8 mouse cellular contexts compared by ENCODE assay signal in genomic region chrX:70385276-70385961, GRCm38 (mm10). TPM values are rescaled to one million over a fixed set of nuclear protein-coding genes. Genes with fewer than 3 reads are reported as not detected.
DNase-seq lines count a peak whose midpoint lies in the region; ATAC-seq and TF ChIP-seq lines count a peak whose summit lies in the region.

Gene 1110012L19Rik, plus strand, starts transcription at chrX:70385877.

- 0 out of 2 replicates have a peak, but pooled peaks cover 6% of the 10 kb centered on the region for H3K4me1 ChIP-seq in E14TG2a.4 (replicated peaks; ENCODE audit: low read depth, low read length)
- H3K4me1 ChIP-seq in forebrain, embryonic 12.5 days = peaks cover 4% of the 10 kb centered on the region; the same call in 1 of the 2 replicates
- peaks cover 5% of the 10 kb centered on the region; the same call in 1 of the 2 replicates for H3K4me1 ChIP-seq in heart, postnatal 0 days (ENCODE audit: control insufficient read depth, insufficient read depth)
- no peaks in the 10 kb centered on the region; the same call in 1 of the 2 replicates for H3K4me1 ChIP-seq in liver, embryonic 16.5 days (ENCODE audit: control insufficient read depth, low read depth, low read length)
- no peaks in the 10 kb centered on the region for H3K4me1 ChIP-seq in neural tube, embryonic 14.5 days (ENCODE audit: control insufficient read depth, insufficient read depth, low read length)

- peak; percentile 94 for ATAC-seq in forebrain, embryonic 12.5 days (ENCODE audit: low FRiP score)
- peak; percentile 93 for ATAC-seq in heart, postnatal 0 days (ENCODE audit: insufficient read depth, low read depth)
- peak; percentile 91 for ATAC-seq in liver, embryonic 16.5 days (ENCODE audit: low read depth)
- ATAC-seq in neural tube, embryonic 14.5 days (ENCODE audit: low read depth) = peak; percentile 97

- peak within 1 kb of the TSS; percentile 55 for H3K4me2 ChIP-seq in forebrain, embryonic 12.5 days
- peak within 1 kb of the TSS; percentile 64 for H3K4me2 ChIP-seq in heart, postnatal 0 days (ENCODE audit: low read depth, low read length)
- H3K4me2 ChIP-seq in liver, embryonic 16.5 days (ENCODE audit: low read depth, low read length) = peak within 1 kb of the TSS; percentile 59
- H3K4me2 ChIP-seq in neural tube, embryonic 14.5 days (ENCODE audit: low read depth, low read length) = peak within 1 kb of the TSS; percentile 46

- H3K9me3 ChIP-seq in E14TG2a.4 (ENCODE audit: low read length) = peaks cover 4% of the 10 kb centered on the region; the same call in 1 of the 2 replicates
- no peaks in the 10 kb centered on the region for H3K9me3 ChIP-seq in forebrain, embryonic 12.5 days
- H3K9me3 ChIP-seq in heart, postnatal 0 days (replicated peaks; ENCODE audit: control insufficient read depth, low read length) = no peaks in the 10 kb centered on the region
- H3K9me3 ChIP-seq in liver, embryonic 16.5 days (replicated peaks; ENCODE audit: control insufficient read depth, low read length) = no peaks in the 10 kb centered on the region
- H3K9me3 ChIP-seq in neural tube, embryonic 14.5 days (ENCODE audit: control insufficient read depth, low read length) = no peaks in the 10 kb centered on the region

- H3K27ac ChIP-seq in forebrain, embryonic 12.5 days = peak within 1 kb of the TSS; percentile 61
- peak within 1 kb of the TSS; percentile 61 for H3K27ac ChIP-seq in heart, postnatal 0 days (ENCODE audit: low read depth)
- peak within 1 kb of the TSS; percentile 75 for H3K27ac ChIP-seq in liver, embryonic 16.5 days (ENCODE audit: low read length)
- H3K27ac ChIP-seq in neural tube, embryonic 14.5 days (ENCODE audit: low read depth, low read length) = peak within 1 kb of the TSS; percentile 67

- H3K36me3 ChIP-seq in E14TG2a.4 (ENCODE audit: insufficient read depth, low read length) = peaks cover 20% of the 10 kb centered on the region
- H3K36me3 ChIP-seq in forebrain, embryonic 12.5 days (replicated peaks) = no peaks in the 10 kb centered on the region
- peaks cover 7% of the 10 kb centered on the region; the same call in 1 of the 2 replicates for H3K36me3 ChIP-seq in heart, postnatal 0 days (replicated peaks; ENCODE audit: control insufficient read depth, insufficient read depth, low read length)
- H3K36me3 ChIP-seq in liver, embryonic 16.5 days (ENCODE audit: control insufficient read depth, insufficient read depth) = no peaks in the 10 kb centered on the region
- H3K36me3 ChIP-seq in neural tube, embryonic 14.5 days (ENCODE audit: control insufficient read depth, insufficient read depth, low read length) = no peaks in the 10 kb centered on the region

- peak within 1 kb of the TSS; percentile 53 for H3K9ac ChIP-seq in forebrain, embryonic 12.5 days
- H3K9ac ChIP-seq in heart, postnatal 0 days (replicated peaks; ENCODE audit: low read depth, low read length) = peak within 1 kb of the TSS; percentile 40
- H3K9ac ChIP-seq in liver, embryonic 16.5 days (ENCODE audit: low read depth, low read length) = peak within 1 kb of the TSS; percentile 53
- peak within 1 kb of the TSS; percentile 54 for H3K9ac ChIP-seq in neural tube, embryonic 14.5 days (replicated peaks; ENCODE audit: low read depth, low read length)

- H3K4me3 ChIP-seq in E14TG2a.4 (replicated peaks; ENCODE audit: low read length) = peak within 1 kb of the TSS; percentile 79
- H3K4me3 ChIP-seq in forebrain, embryonic 12.5 days (replicated peaks) = peak within 1 kb of the TSS; percentile 51
- H3K4me3 ChIP-seq in heart, postnatal 0 days (ENCODE audit: low read depth, low read length) = peak within 1 kb of the TSS; percentile 54
- H3K4me3 ChIP-seq in liver, embryonic 16.5 days (ENCODE audit: low read depth, low read length) = peak within 1 kb of the TSS; percentile 68
- H3K4me3 ChIP-seq in neural tube, embryonic 14.5 days (ENCODE audit: low read depth, low read length) = peak within 1 kb of the TSS; percentile 45

- WGBS in forebrain, embryonic 12.5 days = 18% methylated on average over 22 of the region's 22 CpGs
- WGBS in heart, postnatal 0 days = 15% methylated on average over 22 of the region's 22 CpGs
- WGBS in liver, embryonic 16.5 days (ENCODE audit: insufficient replicate concordance) = 14% methylated on average over 22 of the region's 22 CpGs
- 20% methylated on average over 22 of the region's 22 CpGs for WGBS in neural tube, embryonic 14.5 days

- peak; percentile 72 for DNase-seq in c-Kit-positive CD71-positive TER-119-negative erythroid progenitor cells, embryonic 14.5 days (ENCODE audit: low read depth)
- DNase-seq in heart, postnatal 0 days (ENCODE audit: low spot score) = peak; percentile 87
- DNase-seq in kidney, postnatal 4 days = peak; percentile 72 to 81
- DNase-seq in testis, postnatal 10 days (ENCODE audit: low spot score) = peak; percentile 62

- no peak for TF ChIP-seq CTCF in E14TG2a.4 (conservative IDR thresholded peaks at IDR 0.05; ENCODE audit: low read length)
- no peak for TF ChIP-seq CTCF in heart, postnatal 0 days (IDR thresholded peaks at IDR 0.05; ENCODE audit: low read depth)

- TF ChIP-seq EP300 in heart, postnatal 0 days (IDR thresholded peaks at IDR 0.05; ENCODE audit: low read depth) = no peak

- no peaks in the 10 kb centered on the region for H3K27me3 ChIP-seq in E14TG2a.4 (ENCODE audit: insufficient read depth, low read length)
- H3K27me3 ChIP-seq in forebrain, embryonic 12.5 days = no peaks in the 10 kb centered on the region
- H3K27me3 ChIP-seq in heart, postnatal 0 days (ENCODE audit: control insufficient read depth, insufficient read depth, low read length) = no peaks in the 10 kb centered on the region
- no peaks in the 10 kb centered on the region for H3K27me3 ChIP-seq in liver, embryonic 16.5 days (ENCODE audit: control insufficient read depth, insufficient read depth, low read depth, low read length)
- H3K27me3 ChIP-seq in neural tube, embryonic 14.5 days (ENCODE audit: control insufficient read depth, insufficient read depth, low read length) = no peaks in the 10 kb centered on the region

RNA-seq across cellular contexts. Expression of gene 1110012L19Rik, which starts in this region (rescaled TPM):
- polyA plus RNA-seq in forebrain, embryonic 12.5 days (2016; fragmentation: Nextera tagmentation; extraction: Ambion mirVana) = 27.0 and 30.7 TPM in 2 replicates
- 20.4 and 33.7 TPM in 2 replicates for total RNA-seq in heart, postnatal 0 days (2014; rRNA removed; ENCODE audit: low replicate concordance)
- 23.3 and 27.6 TPM in 2 replicates for polyA plus RNA-seq in heart, postnatal 0 days (2015; fragmentation: Nextera tagmentation; extraction: Ambion mirVana)
- 9.0 and 9.4 TPM in 2 replicates for polyA plus RNA-seq in liver, embryonic 16.5 days (2015; fragmentation: Nextera tagmentation; extraction: Ambion mirVana)
- 34.2 and 45.9 TPM in 2 replicates for polyA plus RNA-seq in neural tube, embryonic 14.5 days (2014; fragmentation: Nextera tagmentation; extraction: Ambion mirVana)

Comparison
In these comparisons a context has a peak if more than half of its experiments do, and no peak if none do; other contexts are left out.
1. Peak in every context shown above with its lines: DNase-seq, ATAC-seq, H3K4me3 ChIP-seq and H3K27ac ChIP-seq.